Mouse (Mus musculus) kidney, adult 9 months (tissue): Measurements from ENCODE around the gene Arhgef25.

Experiments used
- DNase-seq: peaks from one replicate; pipeline ENCODE4 v3.0.0; 2022

Gene Arhgef25

DNA sequence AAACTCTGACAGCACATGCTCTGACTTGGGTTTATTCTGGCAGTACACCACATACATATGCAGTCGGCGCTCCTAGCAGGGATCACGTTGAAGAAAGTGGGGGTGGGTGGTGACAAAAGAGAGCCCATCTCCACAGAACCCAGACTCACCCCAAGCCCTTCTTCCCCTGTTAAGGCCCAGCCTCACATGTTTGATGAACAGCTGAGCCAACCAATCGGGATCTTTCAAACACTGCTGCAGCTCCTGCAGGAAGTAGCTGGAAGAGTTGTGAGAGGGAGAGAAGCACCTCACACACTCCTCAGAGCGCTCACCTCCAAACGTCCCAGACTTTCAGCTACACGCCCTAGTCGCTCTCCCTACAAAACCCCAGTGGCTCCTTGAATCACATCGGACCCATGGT lies 4.8 kb downstream of the Arhgef25 start:
- DNase-seq, result no peak

DNA sequence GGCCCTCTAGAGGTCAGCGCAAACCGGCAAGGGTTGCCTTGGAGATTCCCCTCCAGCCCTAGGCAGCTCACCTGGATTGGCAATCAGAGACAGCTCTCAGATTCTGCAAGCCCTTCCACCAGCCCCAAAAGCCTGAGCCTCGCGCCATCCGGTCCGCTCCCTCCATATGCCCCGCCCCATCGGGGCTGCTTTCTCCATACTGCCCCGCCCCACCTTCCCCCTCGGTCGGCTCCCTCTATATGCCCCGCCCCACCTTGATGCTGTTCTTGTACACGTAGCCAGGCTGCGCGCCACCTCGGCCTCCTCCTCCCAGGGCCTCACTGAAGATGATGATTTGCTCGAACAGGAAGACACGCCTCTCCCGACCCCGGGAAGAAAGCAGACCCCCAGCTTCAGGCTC lies 6.1 kb downstream of the Arhgef25 start:
- no peak for DNase-seq

DNA sequence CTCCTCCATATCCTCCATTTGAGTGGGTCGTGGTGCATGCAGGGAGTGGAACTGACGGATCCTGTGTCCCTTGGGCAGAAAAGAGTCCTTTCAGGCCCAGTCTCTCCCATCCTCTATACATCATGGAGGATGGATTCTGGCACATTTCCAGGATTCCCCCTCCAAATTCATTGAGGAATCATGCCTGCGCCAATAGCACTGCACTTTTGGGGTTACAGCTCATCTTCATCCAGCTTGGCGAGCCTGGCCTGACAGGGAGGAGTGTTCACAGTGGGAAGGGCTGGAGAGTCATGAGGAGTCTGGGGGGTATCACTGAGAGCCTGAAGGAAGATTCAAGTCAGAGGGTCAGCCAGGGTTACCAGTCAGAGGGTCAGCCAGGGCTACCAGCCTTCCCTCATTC lies 7.3 kb downstream of the Arhgef25 start:
- DNase-seq, result no peak

DNA sequence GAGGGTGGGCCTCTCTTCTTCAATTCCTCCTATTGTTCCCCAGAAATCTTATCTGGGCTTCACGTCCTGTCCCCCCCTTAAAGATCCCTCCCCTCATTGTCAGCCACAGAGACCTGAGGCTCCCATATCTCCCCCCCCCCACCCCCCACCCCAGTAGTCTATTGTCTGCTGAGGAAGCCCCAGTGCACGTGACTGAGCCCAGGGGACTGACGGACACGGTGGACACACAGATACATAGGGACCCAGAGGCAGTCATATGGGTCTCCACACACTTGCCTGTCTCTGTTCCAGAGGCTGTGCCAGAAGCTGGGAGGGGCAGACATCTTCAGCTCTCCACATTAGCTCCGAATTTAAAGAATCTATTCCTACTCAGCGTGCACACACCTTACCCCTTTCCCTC lies 8.3 kb downstream of the Arhgef25 start:
- no peak for DNase-seq

DNA sequence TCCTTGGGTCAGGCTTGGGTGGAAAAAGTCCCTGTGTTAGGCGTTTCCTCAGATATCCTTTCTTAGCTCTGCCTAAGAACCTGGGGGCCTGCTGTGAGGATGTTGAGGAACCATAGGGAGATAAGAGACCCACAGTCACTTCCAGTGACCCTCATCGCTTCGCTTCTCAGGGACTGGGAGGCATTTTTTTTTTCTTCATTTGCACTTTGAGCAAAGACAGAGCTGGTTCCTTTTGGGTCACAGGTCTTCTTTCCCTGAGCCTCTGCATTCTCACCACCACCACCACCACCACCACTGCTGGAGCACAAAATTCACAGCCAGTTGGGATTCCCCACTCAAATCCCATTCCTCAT lies 9.2 kb downstream of the Arhgef25 start:
- no peak for DNase-seq

DNA sequence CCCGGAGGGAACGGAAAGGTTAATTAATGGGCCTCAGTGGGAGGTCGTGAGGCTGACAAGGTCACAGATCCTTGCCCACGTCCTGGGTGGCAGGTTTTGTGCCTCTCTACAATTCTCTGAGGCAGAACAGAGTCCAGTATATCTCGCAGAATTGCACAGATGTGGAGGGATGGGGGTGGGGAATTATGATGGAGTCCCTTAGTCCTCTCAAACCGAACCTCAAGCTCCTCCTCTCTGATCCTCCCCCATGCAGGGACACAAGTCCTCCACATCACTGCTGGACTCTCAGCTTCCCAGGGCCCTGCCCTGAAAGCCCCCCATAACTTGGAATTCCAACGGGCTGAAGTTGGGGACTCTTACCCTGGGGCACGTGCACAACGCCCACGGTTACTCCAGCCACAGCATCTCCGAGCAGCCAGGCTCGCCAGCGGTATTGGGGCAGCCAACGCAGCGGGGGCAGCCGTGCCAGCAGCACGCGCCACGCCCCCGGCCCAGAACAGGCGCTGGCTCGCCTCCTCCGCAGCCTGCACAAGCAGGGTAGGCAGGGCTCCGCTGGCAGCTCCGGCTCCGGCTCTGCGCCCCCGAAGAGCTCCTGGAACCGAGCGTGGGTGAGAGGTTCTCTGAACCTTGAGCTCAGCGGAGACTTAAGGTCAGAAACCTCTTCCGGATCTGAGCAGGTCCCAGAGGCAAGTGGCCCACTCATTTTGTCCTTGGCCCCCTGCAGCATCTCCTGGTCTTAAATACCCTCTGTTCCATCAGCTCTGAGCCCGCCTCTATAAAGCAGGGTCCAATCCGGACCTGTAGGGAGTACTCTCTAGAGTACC lies 9.8 kb downstream of the Arhgef25 start, which contains the start of gene Slc26a10:
Gene Slc26a10, minus strand, starts transcription at position 775 of the 824 bp plus-strand sequence.
- no peak for DNase-seq

DNA sequence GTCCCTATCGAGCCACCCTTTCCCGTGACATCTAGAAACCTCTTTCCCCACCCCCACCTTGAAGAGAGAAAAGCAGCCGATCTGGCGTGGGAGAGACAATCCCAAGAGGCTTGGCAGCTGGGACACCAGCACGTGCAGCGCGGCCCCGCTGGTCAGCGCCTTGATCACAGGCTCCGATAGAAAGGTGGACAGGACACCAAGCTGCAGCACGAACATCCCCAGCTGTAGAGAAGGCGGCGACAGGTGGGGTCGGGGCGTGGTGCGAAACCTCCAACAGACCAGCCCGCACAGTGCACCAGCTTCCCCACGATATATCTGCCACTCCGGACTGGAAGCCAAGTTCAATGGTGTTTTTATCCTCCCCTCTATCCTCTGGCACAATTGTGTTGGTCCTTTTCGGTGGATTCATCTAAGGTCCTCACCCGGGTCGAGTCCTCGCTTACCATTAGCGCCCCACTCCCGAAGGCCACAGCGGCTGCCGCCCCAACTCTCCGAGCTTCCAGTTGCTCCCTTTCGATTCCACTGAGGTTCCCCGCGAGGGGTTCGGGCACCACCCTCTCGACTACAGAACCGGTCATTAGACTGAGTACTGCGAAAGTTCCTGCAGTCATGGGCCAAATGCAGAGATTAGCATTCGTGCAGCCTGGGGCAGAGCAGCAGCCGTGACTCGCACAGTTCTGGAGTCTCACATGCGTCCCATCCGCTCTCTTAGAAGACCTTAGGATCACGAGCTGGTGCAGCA lies 11.4 kb downstream of the Arhgef25 start:
- DNase-seq, result no peak

DNA sequence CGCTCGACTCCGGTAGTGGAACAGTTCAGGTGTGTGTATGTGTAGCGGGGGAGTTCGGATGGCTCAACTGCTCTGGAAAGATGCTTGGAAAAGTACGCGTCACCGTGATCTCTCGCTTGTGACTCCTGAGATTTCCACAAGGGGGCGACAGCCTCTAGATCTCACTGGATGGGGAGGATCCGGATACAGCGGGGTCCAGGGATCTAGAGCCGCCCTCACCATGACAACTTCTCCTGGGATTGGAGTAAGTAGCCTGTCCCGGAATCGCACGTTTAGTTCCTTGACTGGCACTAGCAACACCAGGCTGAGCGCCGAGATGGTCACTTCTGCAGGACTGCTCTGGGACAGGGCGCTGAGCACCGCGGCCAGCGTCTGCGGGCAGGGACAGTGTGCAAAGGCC lies 12.2 kb downstream of the Arhgef25 start:
- DNase-seq, result peak; percentile 74

DNA sequence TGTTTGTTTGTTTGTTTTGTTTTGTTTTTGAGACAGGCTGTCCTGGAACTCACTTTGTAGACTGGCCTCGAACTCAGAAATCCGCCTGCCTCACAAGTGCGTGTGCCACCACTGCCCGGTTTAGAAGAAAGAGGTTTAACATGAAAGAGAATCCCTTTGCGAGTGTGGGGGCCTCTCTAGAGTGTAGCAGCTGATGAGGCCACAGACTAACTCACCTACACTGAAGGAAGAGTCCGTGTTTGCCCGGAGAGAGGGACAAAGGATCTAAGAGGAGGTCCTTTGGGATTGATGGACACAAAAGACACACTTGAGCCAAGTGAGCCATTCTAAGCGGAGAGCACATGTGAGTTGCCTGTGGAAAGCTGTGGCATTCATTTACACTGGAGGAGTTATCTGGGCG lies 12.6 kb downstream of the Arhgef25 start:
- DNase-seq, result no peak

DNA sequence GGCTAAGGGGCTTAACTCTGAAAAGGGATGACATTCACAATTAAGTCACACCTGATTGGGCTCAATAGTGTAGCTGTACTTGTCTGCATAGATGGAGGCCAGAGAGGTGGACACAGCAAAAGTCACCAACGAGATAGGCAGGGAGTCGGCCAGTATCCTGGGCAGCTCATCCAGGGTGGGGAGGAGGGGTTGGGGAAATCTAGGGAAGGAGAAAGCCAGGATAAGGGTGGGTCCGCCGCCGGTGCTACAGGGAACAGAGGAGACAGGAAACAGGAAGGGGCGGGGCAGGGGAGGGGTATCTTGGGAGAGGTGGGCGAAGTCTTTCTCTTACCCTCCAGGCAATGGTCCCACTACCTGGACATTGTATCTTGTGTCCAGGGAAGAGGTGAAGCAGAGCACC lies 13.1 kb downstream of the Arhgef25 start:
- no peak for DNase-seq

DNA sequence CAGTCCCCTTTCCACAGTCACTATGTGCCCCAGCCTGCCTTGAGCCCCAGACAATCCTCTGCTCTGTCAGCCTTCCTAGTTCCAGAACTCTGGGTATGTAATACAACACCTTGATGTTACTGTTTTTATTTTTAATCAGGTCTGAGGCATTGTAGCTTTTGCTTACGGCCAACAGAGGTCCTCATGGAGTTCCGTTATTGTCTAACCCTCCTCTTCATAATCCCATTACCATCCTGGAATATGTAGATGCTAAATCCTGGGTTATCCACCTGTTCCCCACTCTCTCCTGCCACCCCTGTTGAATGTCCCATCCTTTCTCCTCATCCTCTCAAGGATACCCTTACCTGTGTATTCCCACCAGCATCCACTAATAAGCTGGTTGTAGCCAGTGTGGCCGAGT lies 13.7 kb downstream of the Arhgef25 start:
- DNase-seq, result no peak

DNA sequence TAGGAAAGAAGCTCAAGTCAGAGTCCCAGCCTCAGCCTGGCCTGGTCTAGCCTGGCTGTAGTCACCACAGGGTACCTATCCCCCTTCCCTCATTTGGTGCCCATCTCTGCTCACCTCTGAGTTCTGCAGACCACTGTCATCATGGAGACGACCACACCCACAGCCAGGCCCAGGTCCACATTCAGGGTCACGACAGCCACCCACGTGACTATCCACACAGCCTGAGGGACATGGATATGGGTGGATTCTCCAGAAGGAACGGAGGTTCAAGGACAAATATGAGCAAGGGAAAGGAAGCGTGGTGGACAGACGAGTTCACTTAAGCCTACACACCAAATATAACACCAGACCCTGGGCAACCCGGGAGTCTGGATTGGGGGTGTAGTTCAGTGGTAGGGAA lies 15.7 kb downstream of the Arhgef25 start:
- no peak for DNase-seq

DNA sequence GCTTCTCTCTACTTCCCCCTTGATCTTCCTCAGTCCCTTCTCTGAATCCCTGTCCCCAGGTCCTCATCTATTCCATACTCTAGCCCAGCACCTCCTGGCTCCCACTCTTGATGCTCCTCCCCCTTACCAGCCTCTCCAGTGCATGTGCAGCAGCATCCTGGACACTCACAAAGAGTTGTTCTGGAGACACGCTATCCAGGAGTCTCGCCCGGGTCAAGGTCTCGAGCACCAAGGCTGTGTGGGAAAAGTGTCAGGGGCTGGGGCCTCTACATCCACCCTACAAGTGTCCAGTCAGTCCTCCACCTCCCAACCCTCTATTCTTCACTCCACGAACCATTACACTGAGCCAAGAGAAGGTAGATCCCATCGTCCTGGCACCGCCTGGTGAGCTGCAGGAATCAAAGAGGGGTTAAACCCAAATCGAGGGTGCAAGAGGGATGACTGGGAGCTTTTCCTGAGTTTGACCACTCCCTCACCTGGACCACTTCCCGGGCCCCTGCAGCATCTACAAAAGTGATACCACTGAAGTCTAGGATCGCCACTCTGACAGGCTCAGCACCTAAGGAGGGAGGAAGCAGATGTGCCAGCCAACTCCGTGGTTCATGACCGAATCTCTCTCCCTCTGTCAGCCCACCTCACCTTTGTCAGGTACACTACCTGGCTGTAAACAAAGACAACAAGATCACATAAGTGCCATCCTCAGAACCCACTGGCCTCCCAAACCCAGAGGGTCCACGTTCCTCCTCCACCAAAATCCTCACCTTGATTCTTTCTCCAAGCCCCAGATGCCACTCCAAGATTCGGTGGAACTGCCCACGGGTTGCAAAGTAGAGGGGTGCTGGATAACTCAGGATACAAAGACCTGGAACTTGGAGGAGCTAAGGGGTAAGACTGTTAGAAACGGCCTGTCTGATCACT lies 16.5 kb downstream of the Arhgef25 start:
- no peak for DNase-seq

DNA sequence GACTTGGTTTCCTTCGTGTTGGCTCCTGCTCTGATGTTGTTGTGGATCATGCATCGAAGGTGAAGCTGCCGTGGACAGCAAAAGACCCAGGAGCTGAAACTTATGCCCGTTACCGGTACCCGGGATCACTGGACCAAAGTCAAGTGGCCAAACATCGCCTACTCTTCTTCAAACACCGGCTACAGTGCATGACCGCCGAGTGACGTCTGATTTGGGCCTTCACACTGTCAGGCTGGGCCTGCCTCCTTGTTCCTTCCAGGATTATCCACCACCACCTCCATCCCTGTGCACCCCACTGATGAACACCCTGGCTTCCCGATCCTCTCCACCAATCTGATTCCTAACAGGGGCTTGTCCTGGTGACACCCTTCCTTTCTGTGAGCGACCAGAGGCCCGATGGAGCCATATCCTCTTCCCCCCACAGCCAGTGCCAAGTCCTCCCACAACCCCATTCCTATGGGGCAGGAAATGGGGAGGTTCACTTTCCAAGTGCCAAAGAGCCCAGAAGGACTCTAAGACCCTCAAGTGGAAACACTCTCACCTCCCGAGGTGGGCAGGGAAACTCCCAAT lies 18.2 kb downstream of the Arhgef25 start:
- DNase-seq, result no peak

DNA sequence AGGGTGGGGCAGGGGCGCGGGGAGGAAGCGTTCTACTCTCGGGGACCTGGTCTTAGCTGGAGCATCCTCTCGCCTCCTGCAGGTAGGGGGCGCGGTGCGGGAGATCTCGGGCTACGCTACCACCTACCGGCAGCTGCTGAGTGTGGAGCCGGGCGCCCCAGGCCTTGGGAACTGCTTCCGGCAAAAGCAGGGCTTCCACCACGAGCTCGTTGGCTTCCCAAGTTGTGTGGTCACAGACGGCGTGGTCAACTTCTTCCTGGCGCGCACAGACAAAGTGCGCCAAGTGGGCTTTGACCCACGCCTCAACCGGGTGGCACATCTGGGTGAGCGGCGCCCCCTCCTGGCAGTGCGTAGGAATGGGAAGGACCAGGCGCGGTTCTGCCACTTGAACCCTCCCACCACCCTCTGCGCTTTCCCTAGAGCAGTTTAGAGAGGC lies 19.0 kb downstream of the Arhgef25 start:
- DNase-seq, result peak; percentile 85

DNA sequence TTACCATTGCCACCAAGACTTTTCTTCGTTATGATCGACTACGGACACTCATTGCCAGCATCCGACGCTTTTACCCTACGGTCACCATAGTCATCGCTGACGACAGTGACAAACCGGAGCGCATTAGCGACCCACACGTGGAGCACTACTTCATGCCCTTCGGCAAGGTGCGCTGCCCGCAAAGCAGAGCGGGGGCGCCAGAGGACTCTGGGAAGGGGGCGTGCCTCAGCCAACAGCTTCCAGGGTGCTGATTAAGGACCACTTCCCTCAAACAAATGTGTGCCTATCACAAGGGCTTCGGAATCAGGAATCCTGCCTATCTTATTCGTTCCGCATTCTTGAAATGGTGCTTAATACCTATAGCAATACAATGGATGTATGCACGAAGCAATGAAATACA lies 19.9 kb downstream of the Arhgef25 start:
- no peak for DNase-seq

DNA sequence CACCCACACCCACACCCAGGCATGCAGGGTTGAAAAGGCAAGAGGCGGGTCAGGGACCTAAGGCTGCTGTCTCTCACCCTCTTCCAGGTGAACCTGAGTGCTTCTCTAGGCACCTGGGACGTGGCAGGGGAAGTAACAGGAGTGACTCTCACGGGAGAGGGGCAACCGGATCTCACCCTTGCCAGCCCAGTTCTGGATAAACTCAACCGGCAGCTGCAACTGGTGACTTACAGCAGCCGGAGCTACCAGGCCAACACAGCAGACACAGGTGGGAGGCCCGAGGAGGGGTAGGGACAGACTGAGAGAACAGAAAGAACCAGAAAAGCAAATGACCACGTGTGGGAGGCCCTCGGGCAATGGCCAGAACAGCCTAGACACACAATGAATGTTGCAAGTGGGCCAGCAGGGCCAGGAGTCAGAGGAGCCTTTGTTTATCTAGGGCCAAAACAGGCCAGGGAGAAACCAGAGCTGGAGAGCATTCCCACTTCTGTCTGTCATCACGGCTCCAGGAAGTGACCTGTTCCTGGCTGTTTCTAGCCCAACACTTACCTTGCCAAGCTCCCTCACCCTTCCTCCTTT lies 22.2 kb downstream of the Arhgef25 start:
- no peak for DNase-seq

DNA sequence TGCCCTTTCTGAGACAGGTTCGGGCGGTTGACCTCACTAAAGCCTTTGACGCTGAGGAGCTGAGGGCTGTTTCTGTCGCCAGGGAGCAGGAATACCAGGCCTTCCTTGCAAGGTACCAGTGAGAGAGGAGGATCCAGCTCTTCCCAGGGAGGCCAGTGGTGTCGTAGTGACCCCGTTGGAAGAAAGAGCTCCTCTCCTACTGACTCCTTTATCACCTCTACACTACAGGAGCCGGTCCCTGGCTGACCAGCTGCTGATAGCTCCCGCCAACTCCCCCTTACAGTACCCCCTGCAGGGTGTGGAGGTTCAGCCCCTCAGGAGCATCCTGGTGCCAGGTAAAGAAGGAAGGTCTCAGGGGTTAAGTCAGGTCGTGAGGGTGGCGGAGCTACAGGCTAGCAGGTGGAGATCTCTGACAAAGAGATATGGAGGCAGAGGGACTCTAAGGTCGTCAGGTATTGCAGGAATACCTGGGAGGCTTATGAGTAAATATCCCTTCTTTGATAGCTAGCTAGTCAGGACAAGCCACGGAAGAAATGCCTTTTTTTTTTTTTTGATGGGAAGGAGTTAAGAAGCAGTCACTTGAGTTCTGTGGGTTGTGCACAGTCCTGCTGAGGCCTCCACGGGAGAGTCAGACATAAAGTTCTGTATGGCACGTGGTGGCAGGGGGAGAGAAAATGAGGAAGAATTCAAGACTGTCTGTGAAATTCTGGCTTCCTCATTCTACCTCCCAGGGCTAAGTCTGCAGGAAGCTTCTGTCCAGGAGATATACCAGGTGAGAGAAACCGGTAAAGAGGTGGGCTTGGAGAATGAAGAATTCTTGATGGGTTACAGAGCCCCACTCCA lies 22.9 kb downstream of the Arhgef25 start:
- no peak for DNase-seq

DNA sequence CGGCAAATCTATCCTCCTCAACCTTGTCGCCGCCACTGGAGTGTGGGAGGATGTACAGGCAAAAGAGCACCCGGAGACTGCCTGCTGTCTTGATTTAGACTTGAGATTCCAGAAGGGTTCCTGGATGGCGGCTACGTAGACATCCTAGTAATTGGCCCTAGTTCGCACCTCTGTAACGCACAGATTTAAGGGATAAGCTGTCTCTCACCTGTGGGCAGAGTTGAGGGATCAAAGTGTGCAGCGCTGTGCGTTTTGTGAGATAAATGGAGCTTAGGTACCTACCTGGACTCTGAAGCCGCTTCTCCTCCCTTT lies 23.5 kb downstream of the Arhgef25 start:
- no peak for DNase-seq

DNA sequence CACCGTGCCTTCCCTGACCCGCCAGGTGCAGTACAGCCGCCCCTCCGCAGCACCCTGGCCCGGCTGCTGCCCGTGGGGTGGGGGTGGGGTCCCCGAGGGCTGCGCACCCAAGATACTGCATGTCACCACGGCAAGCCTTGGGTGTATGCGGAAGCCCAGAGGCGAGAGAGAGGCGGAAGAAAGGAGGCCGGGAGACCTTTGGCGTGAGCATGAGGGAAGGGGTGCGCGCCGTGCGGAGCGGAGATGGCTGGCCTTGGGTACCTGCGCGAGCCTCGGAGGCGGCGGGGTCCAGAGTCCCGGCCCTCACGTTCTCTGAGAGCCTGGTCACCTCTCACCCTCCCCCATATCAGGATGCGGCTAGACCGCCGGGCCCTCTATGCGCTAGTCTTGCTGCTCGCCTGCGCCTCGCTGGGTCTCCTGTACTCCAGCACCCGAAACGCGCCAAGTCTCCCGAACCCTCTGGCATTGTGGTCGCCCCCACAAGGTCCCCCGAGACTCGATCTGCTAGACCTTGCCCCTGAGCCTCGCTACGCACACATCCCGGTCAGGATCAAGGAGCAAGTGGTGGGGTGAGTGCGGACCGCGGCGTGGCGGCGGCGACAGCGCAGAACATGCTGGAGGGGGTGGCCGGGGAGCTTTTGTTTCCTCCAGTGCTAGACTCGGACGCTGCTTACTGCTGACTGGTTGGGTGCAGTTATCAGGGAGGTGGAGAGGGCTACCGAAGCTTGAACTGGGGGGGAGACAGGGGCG lies 24.1 kb downstream of the Arhgef25 start:
- no peak for DNase-seq

DNA sequence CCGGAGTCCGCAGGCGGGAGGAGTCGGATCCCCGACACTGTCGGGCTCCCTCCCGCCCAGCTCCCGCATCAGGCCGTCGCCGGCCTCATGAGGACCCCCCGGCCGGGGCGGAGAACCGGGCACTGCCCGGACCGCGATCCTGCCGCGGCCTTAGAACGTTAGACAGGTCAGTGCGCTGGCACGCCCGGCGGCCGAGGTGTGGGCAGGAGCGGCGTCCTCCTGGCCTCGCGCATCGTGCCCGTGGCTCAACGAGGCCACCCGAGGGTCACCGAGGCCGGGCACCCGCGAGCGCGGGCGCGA lies 24.6 kb downstream of the Arhgef25 start:
- DNase-seq, result peak; percentile 29
